Mouse (Mus musculus) testis, adult 2 months (tissue): ENCODE measurements at regions not wholly inside any gene's neighbourhood (a gene's known extent, or its start where the extent isn't known, plus 50 kb on each side); places are given as distances from the start of the nearest gene placed in this dataset.

ENCODE experiments used
- H3K27ac ChIP-seq: fragments of 200-500 bp; 2 replicates; pipeline ENCODE4 v1.5.1; 2012; ENCODE audit warnings: low read depth, low read length; ENCODE audit not compliant: control insufficient read depth, insufficient read depth
- H3K27me3 ChIP-seq: fragments of 200-500 bp; 2 replicates; pipeline ENCODE4 v1.6.1; 2012; ENCODE audit warnings: mild to moderate bottlenecking, low read length, moderate library complexity; ENCODE audit not compliant: control insufficient read depth, insufficient read depth
- H3K36me3 ChIP-seq: fragments of 200-500 bp; 2 replicates; pipeline ENCODE4 v1.6.1; 2012; ENCODE audit warnings: mild to moderate bottlenecking, low read length; ENCODE audit not compliant: control insufficient read depth, insufficient read depth
- H3K4me1 ChIP-seq: fragments of 200-500 bp; 2 replicates; pipeline ENCODE4 v1.6.1; 2012; ENCODE audit warnings: low read length; ENCODE audit not compliant: control insufficient read depth, insufficient read depth
- H3K4me3 ChIP-seq: fragments of 200-500 bp; 2 replicates; pipeline ENCODE4 v1.5.1; 2012; ENCODE audit warnings: low read depth, mild to moderate bottlenecking, low read length, moderate library complexity, mixed read lengths; ENCODE audit not compliant: control insufficient read depth
- CTCF ChIP-seq: fragments of 200-500 bp; IDR thresholded peaks from 2 replicates; pipeline ENCODE4 v1.5.1; 2012; ENCODE audit warnings: low read depth, mild to moderate bottlenecking, inconsistent platforms, low read length, moderate library complexity; ENCODE audit not compliant: control insufficient read depth, insufficient read depth, insufficient replicate concordance
- POLR2A ChIP-seq: fragments of 200-500 bp; IDR thresholded peaks from 2 replicates; pipeline ENCODE4 v1.6.1; 2012; ENCODE audit warnings: low read depth, mild to moderate bottlenecking, inconsistent platforms, low read length, moderate library complexity; ENCODE audit not compliant: control insufficient read depth

DNA sequence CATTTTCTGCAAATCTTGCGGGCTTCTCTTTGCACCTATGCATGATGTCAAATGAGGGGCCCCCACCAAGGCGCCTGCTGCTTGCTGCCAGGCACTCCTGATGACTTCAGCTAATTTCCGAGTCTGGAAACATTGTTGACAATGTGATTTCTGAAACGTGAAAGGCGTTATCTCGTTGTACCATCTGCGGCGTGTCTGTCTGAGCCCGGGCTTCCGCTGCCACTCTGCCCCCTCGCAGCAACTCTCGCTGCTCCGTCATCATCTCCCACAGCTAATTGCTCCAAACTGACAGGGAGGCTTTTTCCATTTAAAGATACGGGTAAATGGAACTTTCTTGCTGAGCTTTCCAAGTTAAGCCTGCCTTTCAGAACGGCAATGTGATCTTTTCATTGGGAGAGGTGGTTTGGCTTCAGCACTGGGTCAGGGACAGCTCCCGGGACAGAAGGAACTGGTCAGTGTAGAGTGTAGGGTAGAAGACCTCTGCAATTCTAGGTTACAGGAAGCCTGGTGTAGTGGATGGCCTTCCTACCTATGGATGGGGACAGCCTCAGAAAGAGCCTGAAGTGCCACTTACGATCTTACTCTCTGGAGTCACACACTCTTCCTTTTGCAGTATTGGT lies 191.0 kb downstream of the Dhx35 start:
- no peak overlapping the region for H3K4me3 ChIP-seq
- H3K27me3 ChIP-seq = no peaks in the 10 kb centered on the region
- no peaks in the 10 kb centered on the region for H3K4me1 ChIP-seq
- TF ChIP-seq CTCF (no peak), POLR2A (no peak)
- no peak overlapping the region for H3K27ac ChIP-seq
- H3K36me3 ChIP-seq = no peaks in the 10 kb centered on the region

DNA sequence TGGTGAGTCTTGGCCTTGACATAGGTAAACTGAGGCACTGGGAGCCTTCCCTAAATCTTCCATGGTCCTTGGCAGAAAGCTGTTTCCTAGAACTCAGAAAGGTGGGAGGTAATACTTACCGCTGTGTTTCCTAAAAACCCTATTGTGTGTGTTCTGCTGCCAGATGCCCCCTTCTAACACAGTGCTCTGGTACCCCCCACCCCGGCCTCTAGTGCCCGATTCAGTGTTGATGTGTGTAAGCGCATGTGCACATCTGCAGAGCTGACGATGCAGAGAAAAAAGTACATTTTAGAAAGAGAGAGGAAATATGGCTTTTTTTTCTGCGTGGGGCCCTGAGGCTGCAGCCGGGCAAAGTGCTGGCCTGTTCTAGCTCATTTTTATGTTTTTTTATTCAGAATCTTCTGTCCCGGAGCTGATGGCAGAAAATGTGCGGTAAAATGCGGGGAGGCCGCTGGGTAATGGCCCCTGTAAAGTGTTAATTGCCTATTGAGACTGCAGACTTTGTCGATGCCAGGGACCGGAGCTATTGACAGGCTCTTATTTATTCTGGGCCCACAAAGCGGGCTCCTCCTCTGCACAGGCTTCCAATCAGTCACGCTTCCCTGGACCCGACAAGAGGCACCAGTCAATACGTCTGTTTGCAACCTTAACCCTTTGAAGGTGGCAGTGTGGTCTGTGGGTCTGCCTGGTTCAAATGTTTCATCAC lies 208.0 kb downstream of the Dhx35 start:
- no peaks in the 10 kb centered on the region for H3K27me3 ChIP-seq
- no peak overlapping the region for H3K4me3 ChIP-seq
- no peaks in the 10 kb centered on the region for H3K4me1 ChIP-seq
- TF ChIP-seq POLR2A (no peak), CTCF (no peak)
- H3K27ac ChIP-seq = no peak overlapping the region
- H3K36me3 ChIP-seq = no peaks in the 10 kb centered on the region

DNA sequence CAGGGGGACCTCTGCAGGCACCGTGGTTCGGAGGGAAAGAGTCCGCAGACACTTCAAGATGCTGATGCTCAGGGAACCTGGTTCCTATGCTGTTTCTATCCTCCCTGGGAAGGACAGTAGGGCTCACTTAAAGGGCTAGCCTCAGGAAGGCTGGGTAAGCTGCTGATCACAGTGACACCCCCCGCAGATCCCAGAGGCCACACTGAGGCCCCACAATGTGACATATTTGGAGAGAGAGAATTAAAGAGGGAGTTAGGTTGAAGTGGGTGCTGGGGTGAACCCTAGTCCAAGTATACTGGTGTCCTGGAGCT lies 208.5 kb downstream of the Dhx35 start:
- no peak overlapping the region for H3K27ac ChIP-seq
- H3K4me1 ChIP-seq = no peaks in the 10 kb centered on the region
- TF ChIP-seq CTCF = no peak
- H3K36me3 ChIP-seq = no peaks in the 10 kb centered on the region
- H3K27me3 ChIP-seq = no peaks in the 10 kb centered on the region
- H3K4me3 ChIP-seq = no peak overlapping the region

DNA sequence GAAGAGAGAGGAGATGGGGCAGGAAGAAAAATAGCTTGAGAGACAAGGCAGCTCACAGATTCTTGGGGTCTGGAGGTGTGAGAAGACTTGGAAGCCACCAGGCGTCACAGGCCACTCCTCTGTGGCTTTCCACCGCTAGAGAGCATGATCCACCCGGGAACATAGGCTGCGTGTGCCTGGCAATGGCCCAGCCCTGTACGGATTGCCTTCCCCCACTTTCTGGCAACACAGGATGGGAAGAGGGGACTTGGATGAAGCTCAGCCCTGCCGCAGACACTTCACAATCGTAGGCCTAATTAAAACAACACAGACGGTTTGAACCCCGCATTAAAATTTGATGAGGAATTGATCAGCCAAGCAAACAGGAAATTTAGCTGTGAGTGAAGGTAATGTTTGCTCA lies 209.8 kb downstream of the Dhx35 start:
- TF ChIP-seq CTCF (no peak), POLR2A (no peak)
- no peak overlapping the region for H3K27ac ChIP-seq
- no peak overlapping the region for H3K4me3 ChIP-seq
- no peaks in the 10 kb centered on the region for H3K36me3 ChIP-seq
- no peaks in the 10 kb centered on the region for H3K27me3 ChIP-seq
- no peaks in the 10 kb centered on the region for H3K4me1 ChIP-seq

DNA sequence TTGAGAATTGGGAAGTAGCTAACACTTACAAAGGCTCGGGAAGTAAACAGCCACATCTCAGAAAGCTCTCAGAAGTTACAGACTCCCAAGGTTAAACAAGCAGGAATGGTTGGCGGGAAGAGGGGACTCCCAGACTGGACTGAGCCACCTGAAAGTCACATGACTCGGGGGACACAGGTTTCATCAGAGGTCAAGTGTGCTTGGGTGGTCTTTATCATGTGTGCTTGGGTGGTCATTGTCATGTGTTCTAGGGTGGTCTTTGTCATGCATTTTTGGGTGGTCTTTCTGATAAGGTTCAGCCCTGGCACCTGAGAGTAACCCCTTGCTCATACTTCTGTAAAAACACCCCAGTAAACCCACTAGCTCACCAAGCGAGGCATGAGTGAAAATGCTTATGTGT lies 218.1 kb downstream of the Dhx35 start:
- Histone ChIP-seq H3K27me3 (no peaks in the 10 kb centered on the region), H3K4me3 (no peak overlapping the region), H3K36me3 (no peaks in the 10 kb centered on the region), H3K27ac (no peak overlapping the region), H3K4me1 (no peaks in the 10 kb centered on the region)
- TF ChIP-seq POLR2A (no peak), CTCF (no peak)

DNA sequence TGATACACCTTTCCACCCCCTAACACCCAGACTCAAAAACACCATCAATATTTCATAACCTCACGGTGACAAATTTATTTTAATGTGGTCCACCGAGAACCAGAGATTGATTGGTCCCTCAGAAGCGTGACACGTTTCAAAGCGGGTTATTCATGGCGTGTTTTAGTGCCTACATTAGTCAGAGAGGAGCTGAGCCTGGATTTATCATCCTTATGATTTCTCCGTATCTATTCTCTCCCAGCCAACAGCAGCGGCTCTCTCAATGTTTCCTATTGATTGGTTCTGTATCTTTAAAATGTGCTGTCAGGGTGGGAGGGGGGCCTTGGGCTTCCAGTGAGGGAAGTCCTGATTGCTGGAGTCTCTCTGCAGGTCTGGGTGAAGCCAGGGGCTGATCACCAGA lies 219.9 kb downstream of the Dhx35 start:
- no peaks in the 10 kb centered on the region for H3K27me3 ChIP-seq
- TF ChIP-seq CTCF (no peak), POLR2A (no peak)
- H3K4me3 ChIP-seq = no peak overlapping the region
- no peak overlapping the region for H3K27ac ChIP-seq
- H3K36me3 ChIP-seq = no peaks in the 10 kb centered on the region
- H3K4me1 ChIP-seq = no peaks in the 10 kb centered on the region

DNA sequence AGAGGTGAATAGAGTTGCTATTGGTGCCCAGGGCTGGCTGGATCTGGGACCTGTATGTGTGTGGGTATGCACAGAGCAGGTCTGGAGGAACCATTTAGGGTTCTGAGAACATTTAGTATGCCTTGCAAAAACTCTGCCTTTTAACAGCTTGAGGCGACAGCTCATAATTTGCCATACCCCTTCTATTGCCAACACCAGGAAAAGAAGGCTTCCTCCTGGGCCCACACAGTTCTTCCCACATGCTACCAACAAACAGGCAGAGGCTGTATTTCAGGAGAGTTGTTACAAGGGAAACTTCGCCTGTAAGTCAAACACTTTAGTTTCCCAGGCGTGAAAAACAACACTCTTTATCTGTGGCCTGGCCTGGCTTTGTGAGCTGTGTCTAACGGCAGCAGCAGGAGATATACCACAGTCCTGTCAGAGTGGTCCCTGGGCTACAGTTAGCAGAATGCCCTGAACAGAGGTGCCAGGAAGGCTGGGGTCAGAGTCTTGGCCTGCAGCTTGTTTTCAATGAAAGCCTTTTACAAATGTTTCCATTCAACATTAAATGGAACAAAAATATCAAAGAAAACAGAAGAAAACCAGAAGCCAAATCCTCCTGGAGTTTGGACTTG lies 225.4 kb downstream of the Dhx35 start:
- Histone ChIP-seq H3K27ac (no peak overlapping the region), H3K36me3 (no peaks in the 10 kb centered on the region), H3K4me1 (no peaks in the 10 kb centered on the region), H3K4me3 (no peak overlapping the region), H3K27me3 (no peaks in the 10 kb centered on the region)
- no peak for TF ChIP-seq CTCF
- TF ChIP-seq POLR2A = no peak
